In genomic region chr5:24426037-24426432, GRCm38 (mm10) we compare ENCODE assay signal across 8 mouse cellular contexts. TPM values are rescaled to one million over a fixed set of nuclear protein-coding genes. Genes with fewer than 3 reads are reported as not detected.
DNase-seq lines count a peak whose midpoint lies in the region; ATAC-seq lines count a peak whose summit lies in the region.

No protein-coding gene starts in this region.

- H3K4me1 ChIP-seq in forebrain, embryonic 16.5 days (replicated peaks; ENCODE audit: control insufficient read depth, insufficient read depth, low read length), result peaks cover 47% of the 10 kb centered on the region
- H3K4me1 ChIP-seq in liver, embryonic 11.5 days (replicated peaks; ENCODE audit: control insufficient read depth, insufficient read depth, low read length), result peaks cover 50% of the 10 kb centered on the region
- H3K4me1 ChIP-seq in stomach, embryonic 16.5 days (ENCODE audit: control insufficient read depth, insufficient read depth, low read length), result peaks cover 40% of the 10 kb centered on the region

- 0% methylated on average over 10 of the region's 10 CpGs for WGBS in forebrain, embryonic 16.5 days
- WGBS in liver, embryonic 11.5 days, result 5% methylated on average over 10 of the region's 10 CpGs
- 2% methylated on average over 10 of the region's 10 CpGs for WGBS in stomach, embryonic 16.5 days

- H3K4me2 ChIP-seq in forebrain, embryonic 16.5 days (ENCODE audit: low read length), result peak overlapping the region; percentile 96
- H3K4me2 ChIP-seq in liver, embryonic 11.5 days, result peak overlapping the region; percentile 90
- peak overlapping the region; percentile 96 for H3K4me2 ChIP-seq in stomach, embryonic 16.5 days (ENCODE audit: low read depth, low read length)

- no peaks in the 10 kb centered on the region for H3K27me3 ChIP-seq in forebrain, embryonic 16.5 days (replicated peaks; ENCODE audit: control insufficient read depth, insufficient read depth, low read length)
- no peaks in the 10 kb centered on the region for H3K27me3 ChIP-seq in liver, embryonic 11.5 days (replicated peaks; ENCODE audit: control insufficient read depth, insufficient read depth, low read length)
- H3K27me3 ChIP-seq in stomach, embryonic 16.5 days (ENCODE audit: control insufficient read depth, insufficient read depth, low read length), result no peaks in the 10 kb centered on the region

- ATAC-seq in forebrain, embryonic 16.5 days, result no peak
- ATAC-seq in liver, embryonic 11.5 days (replicated peaks; ENCODE audit: low FRiP score), result no peak
- no peak for ATAC-seq in stomach, embryonic 16.5 days (ENCODE audit: insufficient read depth, low FRiP score)

- peak overlapping the region; percentile 69 for H3K4me3 ChIP-seq in forebrain, embryonic 16.5 days (replicated peaks; ENCODE audit: low read length)
- H3K4me3 ChIP-seq in liver, embryonic 11.5 days (ENCODE audit: low read depth, low read length), result peak overlapping the region; percentile 77
- H3K4me3 ChIP-seq in stomach, embryonic 16.5 days (replicated peaks; ENCODE audit: low read length), result peak overlapping the region; percentile 87

- no peaks in the 10 kb centered on the region for H3K9me3 ChIP-seq in forebrain, embryonic 16.5 days (ENCODE audit: control insufficient read depth, low read length)
- no peaks in the 10 kb centered on the region for H3K9me3 ChIP-seq in liver, embryonic 11.5 days (ENCODE audit: control insufficient read depth, low read length)
- H3K9me3 ChIP-seq in stomach, embryonic 16.5 days (replicated peaks; ENCODE audit: control insufficient read depth, low read length), result no peaks in the 10 kb centered on the region

- H3K36me3 ChIP-seq in forebrain, embryonic 16.5 days (ENCODE audit: control insufficient read depth, insufficient read depth), result no peaks in the 10 kb centered on the region
- H3K36me3 ChIP-seq in liver, embryonic 11.5 days (ENCODE audit: control insufficient read depth, insufficient read depth, low read length), result peaks cover 8% of the 10 kb centered on the region
- H3K36me3 ChIP-seq in stomach, embryonic 16.5 days (ENCODE audit: control insufficient read depth, insufficient read depth, low read length), result peaks cover 11% of the 10 kb centered on the region; the same call in 1 of the 2 replicates

- H3K27ac ChIP-seq in forebrain, embryonic 16.5 days (ENCODE audit: low read length), result no peak overlapping the region
- peak overlapping the region; percentile 92 for H3K27ac ChIP-seq in liver, embryonic 11.5 days (ENCODE audit: low read depth, low read length)
- peak overlapping the region; percentile 99 for H3K27ac ChIP-seq in stomach, embryonic 16.5 days (ENCODE audit: low read length)

- DNase-seq in adrenal gland, postnatal 10 days, result peak; percentile 21
- DNase-seq in adrenal gland, postnatal 36 days, result no peak
- peak; percentile 22 for DNase-seq in A20 (ENCODE audit: low read depth, low spot score)
- no peak for DNase-seq in liver, embryonic 11.5 days (ENCODE audit: low spot score)
- DNase-seq in left cerebral cortex, adult 11 months (ENCODE audit: low spot score), result no peak
- no peak for DNase-seq in urinary bladder, adult 18-20 months (ENCODE audit: low spot score in 2 of 2)

- H3K9ac ChIP-seq in forebrain, embryonic 16.5 days (replicated peaks; ENCODE audit: low read depth, low read length), result no peak overlapping the region; the same call in 1 of the 2 replicates
- peak overlapping the region; percentile 89 for H3K9ac ChIP-seq in liver, embryonic 11.5 days (ENCODE audit: low read depth, low read length)
- peak overlapping the region; percentile 89 for H3K9ac ChIP-seq in stomach, embryonic 16.5 days (ENCODE audit: low read length)

RNA-seq across cellular contexts. Expression of gene Slc4a2, which starts 2.4 kb away (rescaled TPM):
- total RNA-seq in adrenal gland, postnatal 10 days (2021), result 10 to 100 TPM; 58.7 to 60.9 TPM
- total RNA-seq in adrenal gland, postnatal 36 days (2021), result 10 to 100 TPM; 44.4 to 62.2 TPM
- 19.1 and 23.9 TPM in 2 replicates for polyA plus RNA-seq in forebrain, embryonic 16.5 days (2015; fragmentation: Nextera tagmentation; extraction: Ambion mirVana)
- 20.5 and 22.4 TPM in 2 replicates for polyA plus RNA-seq in liver, embryonic 11.5 days (2014; fragmentation: Nextera tagmentation; extraction: Ambion mirVana)
- polyA plus RNA-seq in stomach, embryonic 16.5 days (2015; fragmentation: Nextera tagmentation; extraction: Ambion mirVana), result 46.5 and 51.8 TPM in 2 replicates

RNA-seq across cellular contexts. Expression of gene Cdk5, which starts 2.7 kb away (rescaled TPM):
- total RNA-seq in adrenal gland, postnatal 10 days (2021), result 10 to 100 TPM; 37.9 to 41.3 TPM
- total RNA-seq in adrenal gland, postnatal 36 days (2021), result 10 to 100 TPM; 36.5 to 44.0 TPM
- 106 and 127 TPM in 2 replicates for polyA plus RNA-seq in forebrain, embryonic 16.5 days (2015; fragmentation: Nextera tagmentation; extraction: Ambion mirVana)
- polyA plus RNA-seq in liver, embryonic 11.5 days (2014; fragmentation: Nextera tagmentation; extraction: Ambion mirVana), result 25.2 and 25.9 TPM in 2 replicates
- 44.9 TPM in 2 replicates for polyA plus RNA-seq in stomach, embryonic 16.5 days (2015; fragmentation: Nextera tagmentation; extraction: Ambion mirVana)

RNA-seq across cellular contexts. Expression of gene Asic3, which starts 12.8 kb away (rescaled TPM):
- under 1 TPM; 0.54 to 0.76 TPM for total RNA-seq in adrenal gland, postnatal 10 days (2021)
- total RNA-seq in adrenal gland, postnatal 36 days (2021), result under 1 TPM; 0.26 to 0.36 TPM
- 0.14 and 0.36 TPM in 2 replicates for polyA plus RNA-seq in forebrain, embryonic 16.5 days (2015; fragmentation: Nextera tagmentation; extraction: Ambion mirVana)
- 0.19 TPM in 1 of 2 replicates, not detected in the other for polyA plus RNA-seq in liver, embryonic 11.5 days (2014; fragmentation: Nextera tagmentation; extraction: Ambion mirVana)
- 0.23 and 0.52 TPM in 2 replicates for polyA plus RNA-seq in stomach, embryonic 16.5 days (2015; fragmentation: Nextera tagmentation; extraction: Ambion mirVana)

RNA-seq across cellular contexts. Expression of gene Fastk, which starts 19.1 kb away (rescaled TPM):
- 100 to 1,000 TPM; 129 to 172 TPM for total RNA-seq in adrenal gland, postnatal 10 days (2021)
- 10 to 100 TPM; 89.8 to 91.1 TPM for total RNA-seq in adrenal gland, postnatal 36 days (2021)
- polyA plus RNA-seq in forebrain, embryonic 16.5 days (2015; fragmentation: Nextera tagmentation; extraction: Ambion mirVana), result 92.2 and 96.3 TPM in 2 replicates
- 95.1 and 101 TPM in 2 replicates for polyA plus RNA-seq in liver, embryonic 11.5 days (2014; fragmentation: Nextera tagmentation; extraction: Ambion mirVana)
- polyA plus RNA-seq in stomach, embryonic 16.5 days (2015; fragmentation: Nextera tagmentation; extraction: Ambion mirVana), result 93.4 and 94.4 TPM in 2 replicates

RNA-seq across cellular contexts. Expression of gene Tmub1, which starts 21.6 kb away (rescaled TPM):
- 10 to 100 TPM in 1 of 2 experiments, 1 to 10 TPM in 1; 9.1 to 10.5 TPM for total RNA-seq in adrenal gland, postnatal 10 days (2021)
- 10 to 100 TPM; 11.0 to 16.2 TPM for total RNA-seq in adrenal gland, postnatal 36 days (2021)
- polyA plus RNA-seq in forebrain, embryonic 16.5 days (2015; fragmentation: Nextera tagmentation; extraction: Ambion mirVana), result 37.3 and 45.4 TPM in 2 replicates
- polyA plus RNA-seq in liver, embryonic 11.5 days (2014; fragmentation: Nextera tagmentation; extraction: Ambion mirVana), result 12.3 and 12.4 TPM in 2 replicates
- polyA plus RNA-seq in stomach, embryonic 16.5 days (2015; fragmentation: Nextera tagmentation; extraction: Ambion mirVana), result 23.5 and 27.0 TPM in 2 replicates

Comparison
In these comparisons a context has a peak if more than half of its experiments do, and no peak if none do; other contexts are left out.
1. DNase-seq: peak in adrenal gland, postnatal 10 days (single experiment) and A20 (single experiment); none in adrenal gland, postnatal 36 days (0 of 2), liver, embryonic 11.5 days (single experiment), left cerebral cortex, adult 11 months (single experiment) and urinary bladder, adult 18-20 months (0 of 2).
2. Peak in every context shown above with its lines, with median percentiles within 50 percentile points of each other: H3K4me2 ChIP-seq and H3K4me3 ChIP-seq.